Mouse (Mus musculus) 416B (cell line): ENCODE data around the gene Hes7.

Experiments
- DNase-seq: peaks from one replicate; pipeline ENCODE4 v3.0.0; 2011; ENCODE audit warnings: low read depth

Gene Hes7

GRCm38 (mm10) chr11:69120221-69121000 is at the start of gene Hes7:
Hes7 (plus strand) TSS chr11:69120404.
- no peak for DNase-seq

GRCm38 (mm10) chr11:69070590-69071222 is 49.5 kb upstream of the Hes7 start, which contains the start of gene Tmem107:
Tmem107 (plus strand) TSS chr11:69070806.
- peak; percentile 97 for DNase-seq

GRCm38 (mm10) chr11:69071262-69071661 is 48.9 kb upstream of the Hes7 start:
- no peak for DNase-seq

GRCm38 (mm10) chr11:69072234-69072633 is 48.0 kb upstream of the Hes7 start:
- DNase-seq, result no peak

GRCm38 (mm10) chr11:69072666-69073064 is 47.5 kb upstream of the Hes7 start:
- DNase-seq, result no peak

GRCm38 (mm10) chr11:69073065-69073888 is 46.9 kb upstream of the Hes7 start:
- peak; percentile 99 for DNase-seq

- peak; percentile 26 for DNase-seq
These were observed 46.0 kb upstream of the Hes7 start for GRCm38 (mm10) chr11:69073951-69074775.

GRCm38 (mm10) chr11:69074776-69075069 is 45.5 kb upstream of the Hes7 start:
- peak; percentile 17 for DNase-seq

GRCm38 (mm10) chr11:69075764-69076479 is 44.3 kb upstream of the Hes7 start:
- peak; percentile 54 for DNase-seq

GRCm38 (mm10) chr11:69076572-69076971 is 43.6 kb upstream of the Hes7 start:
- DNase-seq, result no peak

GRCm38 (mm10) chr11:69077316-69077715 is 42.9 kb upstream of the Hes7 start:
- DNase-seq, result no peak

- DNase-seq, result peak; percentile 20
These were observed 42.2 kb upstream of the Hes7 start for GRCm38 (mm10) chr11:69078041-69078440.

GRCm38 (mm10) chr11:69078805-69079438 is 41.3 kb upstream of the Hes7 start:
- DNase-seq, result peak; percentile 93

- DNase-seq, result no peak
These were observed 39.9 kb upstream of the Hes7 start for GRCm38 (mm10) chr11:69080102-69080854.

- DNase-seq, result no peak
These were observed 39.4 kb upstream of the Hes7 start for GRCm38 (mm10) chr11:69080855-69081222.

GRCm38 (mm10) chr11:69081613-69082012 is 38.6 kb upstream of the Hes7 start:
- DNase-seq, result no peak

GRCm38 (mm10) chr11:69085608-69086007 is 34.6 kb upstream of the Hes7 start:
- DNase-seq, result no peak

GRCm38 (mm10) chr11:69086390-69086789 is 33.8 kb upstream of the Hes7 start:
- DNase-seq, result no peak

GRCm38 (mm10) chr11:69087082-69087481 is 33.1 kb upstream of the Hes7 start:
- no peak for DNase-seq

GRCm38 (mm10) chr11:69087597-69087996 is 32.6 kb upstream of the Hes7 start:
- no peak for DNase-seq
